Mouse (Mus musculus) heart, embryonic 15.5 days (tissue): ENCODE measurements around the gene Adamts20. TPM values are rescaled to one million over a fixed set of nuclear protein-coding genes. Genes with fewer than 3 reads are reported as not detected.
"Not testable (repeated sequence)": the region's sequence is repeated elsewhere in the genome, so short reads cannot be mapped to it uniquely, and the experiment has no call there.

ENCODE experiments used
- ATAC-seq: fragments of 200-750 bp; cut with Nextera tagmentation; replicated peaks from 2 replicates; pipeline ENCODE4 v1.8.0; 2017; ENCODE audit warnings: low read depth, moderate TSS enrichment; ENCODE audit not compliant: insufficient number of reproducible peaks, insufficient read depth, low FRiP score
- H3K27ac ChIP-seq: fragments of 300-500 bp; sonication (generic); 2 replicates; pipeline ENCODE4 v1.5.1; 2015; ENCODE audit warnings: mild to moderate bottlenecking, inconsistent platforms
- H3K27me3 ChIP-seq: fragments of 300-500 bp; sonication (generic); 2 replicates; pipeline ENCODE4 v1.6.1; 2015; ENCODE audit warnings: inconsistent platforms
- H3K36me3 ChIP-seq: fragments of 300-500 bp; sonication (generic); 2 replicates; pipeline ENCODE4 v1.6.1; 2015; ENCODE audit warnings: mild to moderate bottlenecking, inconsistent platforms
- H3K4me1 ChIP-seq: fragments of 300-500 bp; sonication (generic); replicated peaks from 2 replicates; pipeline ENCODE4 v1.6.1; 2015; ENCODE audit warnings: inconsistent platforms
- H3K4me2 ChIP-seq: fragments of 300-500 bp; sonication (generic); 2 replicates; pipeline ENCODE4 v1.6.1; 2015; ENCODE audit warnings: inconsistent platforms, mild to moderate bottlenecking, moderate library complexity
- H3K4me3 ChIP-seq: fragments of 300-500 bp; sonication (generic); 2 replicates; pipeline ENCODE4 v1.5.1; 2015; ENCODE audit warnings: mild to moderate bottlenecking, inconsistent platforms
- H3K9ac ChIP-seq: fragments of 300-500 bp; sonication (generic); 2 replicates; pipeline ENCODE4 v1.6.1; 2015; ENCODE audit warnings: mild to moderate bottlenecking, inconsistent platforms
- H3K9me3 ChIP-seq: fragments of 300-500 bp; sonication (generic); replicated peaks from 2 replicates; pipeline ENCODE4 v1.6.1; 2016; ENCODE audit warnings: inconsistent platforms
- WGBS: fragments of 180-500 bp; shearing (Covaris S2); methylation state at CpG from one replicate; pipeline ENCODE4 v1.1.7; 2015; ENCODE audit warnings: mixed read lengths; 5-methylcytosine and 5-hydroxymethylcytosine counted together
- polyA plus RNA-seq: library from polyadenylated mRNA; unstranded; fragments of >200 nt; fragmentation: Nextera tagmentation; extraction: Ambion mirVana; gene quantifications from 2 replicates; pipeline ENCODE4 v1.2.1, GENCODE M21; 2015

Gene Adamts20
- polyA plus RNA-seq, 1 experiment from 2014 or later: 0.92 TPM

DNA sequence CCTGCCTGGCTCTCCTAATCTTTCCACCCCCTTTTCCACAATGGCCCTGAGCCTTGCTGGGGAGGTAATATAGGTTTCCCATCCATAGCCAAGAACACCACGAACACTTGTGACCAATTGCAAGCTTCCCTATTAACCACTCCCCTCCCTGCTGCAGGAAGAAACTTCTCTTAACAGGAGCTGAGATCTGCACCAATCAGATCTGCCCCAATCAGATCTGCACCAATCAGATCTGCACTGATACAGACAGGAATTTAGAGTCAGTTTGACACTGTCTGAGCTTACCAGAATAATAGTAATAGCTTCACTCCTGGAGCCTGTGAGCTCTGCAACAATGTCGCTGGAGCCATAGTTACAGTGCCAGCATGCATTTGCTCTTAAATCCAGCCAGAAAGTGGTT is 58.9 kb downstream of the Adamts20 start:
- Histone ChIP-seq H3K36me3 (no peaks in the 10 kb centered on the region), H3K27ac (no peak overlapping the region), H3K4me2 (no peak overlapping the region), H3K9ac (no peak overlapping the region), H3K4me3 (no peak overlapping the region), H3K27me3 (peaks cover 30% of the 10 kb centered on the region), H3K4me1 (peaks cover 14% of the 10 kb centered on the region), H3K9me3 (no peaks in the 10 kb centered on the region)
- WGBS: 29% methylated on average over 2 of the region's 2 CpGs
- ATAC-seq: no peak

DNA sequence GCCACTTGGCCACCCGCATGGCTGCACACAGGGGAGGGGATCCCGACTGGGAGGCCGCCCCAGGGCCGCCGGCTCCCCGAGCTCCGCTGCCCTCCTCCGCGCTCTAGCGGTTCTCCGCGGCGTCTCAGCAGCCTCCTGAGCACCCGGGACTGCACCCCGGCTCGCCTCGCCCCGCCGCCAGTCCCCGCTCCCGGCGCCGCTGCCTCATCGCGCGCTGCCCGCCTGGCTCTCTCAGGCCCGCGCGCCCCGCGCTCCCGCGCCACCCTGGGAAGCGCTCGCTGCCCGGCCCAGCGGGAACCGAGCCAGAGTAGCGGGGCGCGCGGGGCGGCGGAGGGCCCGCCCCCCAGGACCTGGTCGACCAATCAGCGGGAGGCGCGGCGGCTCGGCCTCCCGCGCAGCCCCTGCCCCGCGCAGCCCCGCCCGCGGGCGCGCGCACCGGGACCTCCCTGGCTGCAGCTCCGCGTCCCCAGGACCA is 61.1 kb downstream of the Adamts20 start:
- Histone ChIP-seq H3K9me3 (no peaks in the 10 kb centered on the region), H3K4me1 (peaks cover 14% of the 10 kb centered on the region), H3K36me3 (no peaks in the 10 kb centered on the region), H3K4me2 (peak overlapping the region; percentile 98), H3K27me3 (peaks cover 30% of the 10 kb centered on the region), H3K27ac (no peak overlapping the region), H3K4me3 (peak overlapping the region; percentile 80), H3K9ac (peak overlapping the region; percentile 60)
- ATAC-seq: peak; percentile 94
- WGBS: under 1% methylated on average over 43 of the region's 65 CpGs

DNA sequence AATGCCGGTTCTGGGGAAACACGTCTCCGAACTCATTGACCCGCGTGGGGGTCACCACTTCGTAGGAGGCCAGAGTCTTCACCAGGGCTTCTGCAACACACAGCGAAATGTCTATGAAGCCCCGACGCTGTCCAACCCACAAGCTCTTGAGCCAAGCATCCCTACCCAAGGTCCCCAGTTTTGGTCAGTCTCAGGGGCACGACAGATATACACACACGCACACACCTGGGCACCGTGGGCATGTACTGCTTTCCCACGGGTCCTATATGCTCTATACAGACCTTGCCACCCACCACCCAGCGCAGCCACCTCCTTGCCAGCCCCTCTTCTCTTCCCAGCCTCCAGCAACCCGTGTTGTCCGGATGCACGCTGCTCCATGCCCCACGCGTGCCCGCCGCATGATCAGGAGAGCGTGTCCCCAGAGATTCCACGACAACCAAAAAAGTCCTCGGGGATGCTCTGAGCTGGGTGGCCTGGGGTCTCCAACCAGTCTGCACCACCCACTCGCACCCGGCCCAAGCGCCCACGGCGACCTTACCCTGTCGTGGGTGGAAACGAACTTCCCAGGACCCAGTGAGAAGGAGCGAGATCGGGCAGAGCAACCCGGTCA is 61.7 kb downstream of the Adamts20 start:
- peak; percentile 9; the same call in 1 of the 2 replicates for ATAC-seq
- H3K36me3 ChIP-seq: no peaks in the 10 kb centered on the region
- peak overlapping the region; percentile 60 for H3K9ac ChIP-seq
- peak overlapping the region; percentile 80 for H3K4me3 ChIP-seq
- peaks cover 30% of the 10 kb centered on the region for H3K27me3 ChIP-seq
- H3K4me1 ChIP-seq: peaks cover 14% of the 10 kb centered on the region
- H3K9me3 ChIP-seq: no peaks in the 10 kb centered on the region
- peak overlapping the region; percentile 98 for H3K4me2 ChIP-seq
- H3K27ac ChIP-seq: no peak overlapping the region
- WGBS: under 1% methylated on average over 34 of the region's 34 CpGs

- Histone ChIP-seq H3K4me3 (peak overlapping the region; percentile 80), H3K27ac (no peak overlapping the region), H3K9me3 (no peaks in the 10 kb centered on the region), H3K36me3 (no peaks in the 10 kb centered on the region), H3K4me2 (peak overlapping the region; percentile 98), H3K27me3 (peaks cover 30% of the 10 kb centered on the region), H3K4me1 (peaks cover 14% of the 10 kb centered on the region), H3K9ac (0 out of 2 replicates have a peak overlapping the region, but pooled peaks have one; percentile 60)
- 9% methylated on average over 15 of the region's 15 CpGs for WGBS
- ATAC-seq: no peak
Measured at GRCm38 (mm10) chr15:94403018-94403417, 62.2 kb downstream of the Adamts20 start.

GRCm38 (mm10) chr15:94392737-94393136 is 72.5 kb downstream of the Adamts20 start:
- Histone ChIP-seq H3K36me3 (no peaks in the 10 kb centered on the region), H3K4me2 (no peak overlapping the region), H3K27ac (no peak overlapping the region), H3K9ac (no peak overlapping the region), H3K9me3 (no peaks in the 10 kb centered on the region), H3K4me3 (no peak overlapping the region), H3K27me3 (no peaks in the 10 kb centered on the region), H3K4me1 (no peaks in the 10 kb centered on the region)
- no peak for ATAC-seq
- 83% methylated on average over 7 of the region's 7 CpGs for WGBS

DNA sequence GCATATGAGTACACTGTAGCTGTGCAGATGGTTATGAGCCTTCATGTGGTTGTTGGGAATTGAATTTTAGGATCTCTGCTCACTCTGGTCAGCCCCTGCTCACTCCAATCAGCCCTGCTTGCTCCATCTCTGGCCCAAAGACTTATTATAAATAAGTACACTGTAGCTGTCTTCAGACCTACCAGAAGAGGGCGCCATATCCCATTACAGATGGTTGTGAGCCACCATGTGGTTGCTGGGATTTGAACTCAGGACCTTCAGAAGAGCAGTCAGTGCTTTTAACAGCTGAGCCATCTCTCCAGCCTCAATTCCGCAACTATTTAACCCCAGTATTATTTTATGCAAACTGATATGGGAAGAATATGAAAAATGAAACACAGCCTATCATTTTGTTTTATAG is 75.1 kb downstream of the Adamts20 start:
- H3K27me3 ChIP-seq, H3K36me3 ChIP-seq, H3K9ac ChIP-seq, ATAC-seq, H3K4me1 ChIP-seq, H3K27ac ChIP-seq, H3K4me3 ChIP-seq, H3K4me2 ChIP-seq, H3K9me3 ChIP-seq: not testable (repeated sequence)
- WGBS: 63% methylated on average over 2 of the region's 2 CpGs

GRCm38 (mm10) chr15:94379425-94379824 is 85.8 kb downstream of the Adamts20 start:
- Histone ChIP-seq H3K9ac (no peak overlapping the region), H3K27me3 (no peaks in the 10 kb centered on the region), H3K4me1 (no peaks in the 10 kb centered on the region), H3K27ac (no peak overlapping the region), H3K9me3 (no peaks in the 10 kb centered on the region), H3K4me3 (no peak overlapping the region), H3K4me2 (no peak overlapping the region), H3K36me3 (no peaks in the 10 kb centered on the region)
- 91% methylated on average over 7 of the region's 9 CpGs for WGBS
- no peak for ATAC-seq

DNA sequence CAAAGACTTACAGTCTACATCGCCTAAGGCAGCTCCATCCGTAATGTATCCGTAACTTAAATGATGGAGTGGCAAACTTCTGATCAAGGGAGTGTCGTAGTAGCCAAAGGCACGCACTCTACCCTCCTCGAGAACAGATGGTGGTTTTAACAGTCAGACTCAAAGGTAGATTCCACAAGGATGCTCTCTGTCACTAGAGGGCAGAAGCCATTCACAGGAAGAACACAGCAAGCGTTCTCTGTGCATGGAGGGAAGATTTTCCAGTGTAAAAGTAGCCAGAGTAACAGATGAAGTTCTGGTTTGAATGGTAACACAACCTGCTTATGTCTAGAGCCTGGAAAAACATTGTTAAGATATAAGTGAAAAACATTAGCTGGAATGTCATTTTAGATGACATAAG is 92.7 kb downstream of the Adamts20 start:
- no peaks in the 10 kb centered on the region for H3K36me3 ChIP-seq
- H3K27me3 ChIP-seq: no peaks in the 10 kb centered on the region
- WGBS: 73% methylated on average over 7 of the region's 7 CpGs
- no peak overlapping the region for H3K4me3 ChIP-seq
- H3K4me2 ChIP-seq: no peak overlapping the region
- H3K9ac ChIP-seq: no peak overlapping the region
- no peaks in the 10 kb centered on the region for H3K9me3 ChIP-seq
- ATAC-seq: no peak
- H3K4me1 ChIP-seq: no peaks in the 10 kb centered on the region
- H3K27ac ChIP-seq: no peak overlapping the region

GRCm38 (mm10) chr15:94349052-94349451 is 116.2 kb downstream of the Adamts20 start:
- 70% methylated on average over 18 of the region's 18 CpGs for WGBS
- Histone ChIP-seq H3K27me3 (no peaks in the 10 kb centered on the region), H3K4me3 (no peak overlapping the region), H3K4me1 (no peaks in the 10 kb centered on the region), H3K4me2 (no peak overlapping the region), H3K27ac (no peak overlapping the region), H3K36me3 (no peaks in the 10 kb centered on the region), H3K9me3 (no peaks in the 10 kb centered on the region), H3K9ac (no peak overlapping the region)
- no peak for ATAC-seq

GRCm38 (mm10) chr15:94344317-94344716 is 120.9 kb downstream of the Adamts20 start:
- Histone ChIP-seq H3K4me1 (no peaks in the 10 kb centered on the region), H3K4me2 (no peak overlapping the region), H3K4me3 (no peak overlapping the region), H3K9ac (no peak overlapping the region), H3K27ac (no peak overlapping the region), H3K9me3 (no peaks in the 10 kb centered on the region), H3K27me3 (no peaks in the 10 kb centered on the region), H3K36me3 (no peaks in the 10 kb centered on the region)
- ATAC-seq: no peak
- 86% methylated on average over 5 of the region's 5 CpGs for WGBS

DNA sequence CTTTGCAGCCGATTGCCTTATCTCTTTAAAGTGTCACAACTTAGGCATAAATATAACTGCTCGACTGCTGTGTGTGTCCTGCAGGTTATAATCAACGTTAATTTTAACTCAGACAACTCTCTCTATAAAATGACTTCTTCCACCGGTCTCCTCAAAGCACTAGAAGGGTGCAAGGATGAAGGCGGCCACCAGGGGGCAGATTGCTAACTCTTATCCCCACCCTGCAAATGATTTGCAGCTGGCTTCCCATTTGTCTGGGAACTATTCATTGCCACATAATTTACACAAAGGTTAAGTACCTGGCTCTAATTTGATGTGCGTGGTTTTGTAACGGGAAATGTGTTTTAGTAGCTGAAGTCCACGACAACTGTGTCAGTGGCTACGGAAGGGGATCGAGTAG is 122.9 kb downstream of the Adamts20 start:
- no peaks in the 10 kb centered on the region for H3K27me3 ChIP-seq
- no peaks in the 10 kb centered on the region for H3K9me3 ChIP-seq
- H3K4me3 ChIP-seq: no peak overlapping the region
- H3K4me1 ChIP-seq: no peaks in the 10 kb centered on the region
- no peaks in the 10 kb centered on the region for H3K36me3 ChIP-seq
- no peak overlapping the region for H3K4me2 ChIP-seq
- H3K9ac ChIP-seq: no peak overlapping the region
- ATAC-seq: no peak
- 62% methylated on average over 10 of the region's 10 CpGs for WGBS
- H3K27ac ChIP-seq: no peak overlapping the region

- H3K9me3 ChIP-seq: no peaks in the 10 kb centered on the region
- ATAC-seq: no peak
- 84% methylated on average over 8 of the region's 8 CpGs for WGBS
- H3K27ac ChIP-seq: no peak overlapping the region
- H3K4me2 ChIP-seq: no peak overlapping the region
- no peaks in the 10 kb centered on the region for H3K4me1 ChIP-seq
- no peaks in the 10 kb centered on the region for H3K27me3 ChIP-seq
- no peak overlapping the region for H3K9ac ChIP-seq
- no peaks in the 10 kb centered on the region for H3K36me3 ChIP-seq
- no peak overlapping the region for H3K4me3 ChIP-seq
Measured at GRCm38 (mm10) chr15:94339011-94339410, 126.2 kb downstream of the Adamts20 start.
